Mouse (Mus musculus) olfactory bulb, adult 2 months (tissue): Measurements from ENCODE around the gene Ap2s1. TPM values are rescaled to one million over a fixed set of nuclear protein-coding genes. Genes with fewer than 3 reads are reported as not detected.
"Not testable (repeated sequence)": the region's sequence is repeated elsewhere in the genome, so short reads cannot be mapped to it uniquely, and the experiment has no call there.

Source experiments
- H3K27ac ChIP-seq: fragments of 200-500 bp; 2 replicates; pipeline ENCODE4 v1.5.1; 2012; ENCODE audit warnings: low read depth, low read length; ENCODE audit not compliant: insufficient read depth
- H3K4me1 ChIP-seq: fragments of 200-500 bp; 2 replicates; pipeline ENCODE4 v1.6.1; 2012; ENCODE audit warnings: low read length; ENCODE audit not compliant: control insufficient read depth, insufficient read depth
- H3K4me3 ChIP-seq: fragments of 200-500 bp; 2 replicates; pipeline ENCODE4 v1.5.1; 2012; ENCODE audit warnings: mild to moderate bottlenecking, low read depth, low read length, moderate library complexity; ENCODE audit not compliant: insufficient read depth
- CTCF ChIP-seq: fragments of 200-500 bp; IDR thresholded peaks from 2 replicates; pipeline ENCODE4 v1.5.1; 2012; ENCODE audit warnings: low read depth, mild to moderate bottlenecking, low read length, moderate library complexity; ENCODE audit not compliant: insufficient read depth
- POLR2A ChIP-seq: fragments of 200-500 bp; IDR thresholded peaks from 2 replicates; pipeline ENCODE4 v1.6.1; 2012; ENCODE audit warnings: mild to moderate bottlenecking, low read depth, low read length, moderate library complexity; ENCODE audit not compliant: insufficient read depth
- WGBS: fragments of 180-500 bp; shearing (Covaris S2); methylation state at CpG from one replicate; pipeline ENCODE4 v1.1.7; 2018; 5-methylcytosine and 5-hydroxymethylcytosine counted together
- polyA plus RNA-seq: library from polyadenylated mRNA; stranded (reverse); fragments of >200 nt; gene quantifications from 2 replicates; pipeline ENCODE4 v1.2.4, GENCODE M21; 2012; ENCODE audit warnings: low replicate concordance; ENCODE audit not compliant: missing spikeins, insufficient read depth, insufficient read length

Gene Ap2s1
- polyA plus RNA-seq, 1 experiment: not detected

DNA sequence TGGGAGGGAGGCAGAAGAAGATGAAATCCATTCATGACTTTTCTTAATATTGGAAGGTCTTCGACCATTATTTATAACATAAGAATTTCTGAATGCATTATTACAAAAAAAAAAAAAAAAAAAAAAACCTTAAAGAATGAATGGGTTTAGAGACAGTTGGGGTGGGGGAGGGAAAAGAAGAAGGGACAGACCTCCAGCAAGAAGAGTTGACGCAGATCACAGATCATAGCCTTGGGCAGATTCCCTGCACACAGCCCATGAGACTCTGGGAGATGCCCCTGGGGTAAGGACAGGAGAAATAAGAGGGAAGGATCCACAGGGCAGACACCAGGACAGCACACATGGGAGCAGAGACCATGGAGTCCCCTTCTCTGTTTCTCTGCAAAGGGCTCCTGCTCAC, 16.6 kb upstream of the Ap2s1 start, which contains the start of gene Ceacam9:
Gene Ceacam9, plus strand, starts transcription at position 301 of the 400 bp plus-strand sequence.
- 0 out of 2 replicates have a peak, but pooled peaks cover 2% of the 10 kb centered on the region for H3K4me1 ChIP-seq
- no peak within 1 kb of the TSS for H3K27ac ChIP-seq
- 86% methylated on average over 2 of the region's 2 CpGs for WGBS
- no peak within 1 kb of the TSS for H3K4me3 ChIP-seq
- TF ChIP-seq CTCF: no peak
- no peak for TF ChIP-seq POLR2A

GRCm38 (mm10) chr7:16722490-16722889, 15.7 kb upstream of the Ap2s1 start:
- H3K4me3 ChIP-seq, H3K4me1 ChIP-seq, H3K27ac ChIP-seq: not testable (repeated sequence)
- WGBS: 65% methylated on average over 3 of the region's 3 CpGs

DNA sequence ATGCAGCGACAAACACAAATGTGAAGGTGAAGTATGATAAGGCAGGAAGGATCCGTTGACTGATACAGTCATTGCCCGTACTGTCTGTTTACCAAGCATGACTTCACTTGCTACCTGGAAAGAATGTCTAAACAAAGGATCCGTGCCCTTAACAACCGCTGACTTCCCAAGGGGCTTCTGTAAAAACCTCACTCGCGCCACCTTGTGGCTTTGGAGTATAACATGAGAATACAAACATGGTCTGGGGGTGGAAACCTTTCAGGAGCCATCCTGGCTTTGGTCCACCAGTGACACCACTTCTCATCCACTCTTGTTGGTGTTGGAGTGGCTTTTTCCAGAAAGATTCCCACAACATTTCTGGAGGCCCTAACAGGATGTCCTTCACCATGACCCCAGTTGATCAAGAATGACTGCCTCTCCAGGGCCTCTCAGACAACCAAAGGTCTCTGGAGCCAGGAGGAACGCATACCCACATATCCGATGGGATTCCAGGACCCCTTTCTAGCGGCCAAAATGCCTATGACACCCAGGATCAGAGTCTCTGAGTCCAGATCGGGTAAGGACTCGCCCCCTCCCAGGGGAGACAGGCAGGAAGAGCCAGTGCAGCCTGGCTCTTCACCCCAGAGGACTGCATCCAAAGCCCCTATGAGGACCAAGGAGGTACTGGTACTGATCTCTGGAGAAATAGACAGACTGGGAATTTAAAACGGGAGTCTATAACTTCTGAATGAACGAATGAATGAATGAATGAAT, 9.4 kb upstream of the Ap2s1 start:
- peak; percentile 21; the same call in 1 of the 2 replicates for TF ChIP-seq CTCF
- no peak for TF ChIP-seq POLR2A
- Histone ChIP-seq H3K27ac (no peak overlapping the region), H3K4me3 (no peak overlapping the region), H3K4me1 (no peaks in the 10 kb centered on the region)
- WGBS: 23% methylated on average over 14 of the region's 14 CpGs

DNA sequence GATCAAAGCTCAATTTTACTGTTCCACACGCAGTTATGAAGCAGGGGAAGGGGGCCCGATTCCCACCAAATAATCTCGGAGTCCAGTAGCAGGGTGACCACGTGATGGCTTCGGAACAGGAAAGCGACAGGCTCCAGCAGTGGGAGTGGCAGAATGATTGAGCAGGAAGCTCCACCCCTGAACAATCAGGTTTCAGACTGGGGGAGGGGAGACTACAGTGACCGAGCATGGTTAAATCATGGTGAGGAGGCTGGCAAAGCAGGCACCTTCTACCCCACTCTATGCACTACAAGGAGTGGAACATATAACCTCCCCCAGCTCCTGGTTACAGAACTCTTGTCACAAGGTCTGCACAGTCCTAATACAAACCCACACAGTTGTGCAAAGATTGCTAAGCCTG, 8.6 kb upstream of the Ap2s1 start:
- 11% methylated on average over 7 of the region's 7 CpGs for WGBS

DNA sequence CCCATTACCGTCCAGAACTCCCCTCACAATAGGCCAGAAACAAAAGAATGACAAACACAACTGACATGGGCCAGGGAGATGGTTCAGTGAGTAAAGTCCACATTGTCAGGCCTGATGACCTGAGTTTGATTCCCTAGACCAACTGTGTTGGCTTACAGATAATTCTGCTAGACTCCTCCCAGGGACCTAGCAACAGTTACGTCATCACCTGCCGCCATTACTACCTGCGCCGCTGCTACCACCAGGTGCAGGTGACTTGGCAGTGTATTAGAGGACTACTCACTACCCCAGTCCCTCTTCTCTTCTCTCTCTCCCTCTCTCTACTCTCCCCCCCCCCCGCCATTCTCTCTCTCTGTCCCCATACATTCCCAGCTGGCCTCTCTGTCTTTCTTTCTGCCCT, 7.4 kb upstream of the Ap2s1 start:
- WGBS: 92% methylated on average over 6 of the region's 6 CpGs
- Histone ChIP-seq H3K27ac (no peak overlapping the region), H3K4me1 (no peaks in the 10 kb centered on the region), H3K4me3 (no peak overlapping the region)
- TF ChIP-seq CTCF (no peak), POLR2A (no peak)

More for the DNA sequence above, 8.6 kb upstream of the Ap2s1 start:
- H3K4me1 ChIP-seq, H3K27ac ChIP-seq, H3K4me3 ChIP-seq: not testable (repeated sequence)

DNA sequence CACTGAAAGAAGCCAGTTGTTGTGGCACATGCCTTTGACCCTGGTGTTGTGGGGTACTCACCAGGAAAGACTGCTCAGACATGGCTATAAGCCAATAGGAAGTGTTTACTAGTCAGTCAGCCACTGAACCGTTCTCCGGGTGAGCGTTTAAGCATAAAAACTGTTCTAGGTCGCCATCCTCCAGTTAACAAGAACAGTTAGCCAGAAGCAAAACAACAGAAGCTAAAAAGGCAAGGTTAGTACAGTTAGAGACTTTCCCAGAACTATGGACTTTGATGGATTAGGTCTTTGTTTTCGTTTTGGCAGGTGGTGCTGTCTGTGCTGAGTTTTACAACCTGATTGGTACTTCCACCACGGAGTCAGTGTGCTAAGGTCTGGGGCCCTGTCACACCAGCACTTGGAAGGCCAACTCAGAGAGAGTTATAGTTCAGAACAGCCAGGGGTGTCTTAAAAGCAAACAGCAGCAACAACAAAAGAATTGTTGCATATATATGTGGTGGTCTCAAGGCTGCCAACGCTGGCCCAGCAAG, 6.3 kb upstream of the Ap2s1 start:
- no peak for TF ChIP-seq CTCF
- no peak for TF ChIP-seq POLR2A
- no peak overlapping the region for H3K4me3 ChIP-seq
- no peaks in the 10 kb centered on the region for H3K4me1 ChIP-seq
- 48% methylated on average over 7 of the region's 7 CpGs for WGBS
- no peak overlapping the region for H3K27ac ChIP-seq

DNA sequence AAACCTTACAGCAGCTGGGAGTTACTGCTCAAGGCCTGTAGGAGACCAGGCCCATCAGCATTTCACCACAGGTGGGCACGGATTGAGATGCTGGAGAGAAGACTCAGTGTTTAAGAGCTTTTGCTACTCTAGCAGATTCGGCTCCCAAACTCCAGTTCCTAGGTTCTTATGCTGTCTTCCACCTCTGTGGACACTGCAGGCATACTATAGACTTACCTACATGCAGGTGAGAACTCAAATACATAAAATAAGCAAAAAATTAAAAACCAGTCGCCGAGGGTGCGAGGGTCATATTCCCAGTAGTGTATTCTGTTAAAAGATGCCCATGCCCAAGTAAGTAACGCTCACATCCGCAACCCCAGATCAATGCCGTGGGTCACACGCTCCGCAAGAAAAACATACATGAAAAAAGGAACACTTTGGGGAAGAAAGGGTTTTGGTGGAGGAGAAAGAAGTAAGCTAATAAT, 571 bp upstream of the Ap2s1 start:
- Histone ChIP-seq H3K4me3 (peak overlapping the region; percentile 27; the same call in 1 of the 2 replicates), H3K4me1 (peaks cover 8% of the 10 kb centered on the region), H3K27ac (no peak overlapping the region)
- TF ChIP-seq POLR2A (no peak), CTCF (no peak)
- WGBS: 42% methylated on average over 10 of the region's 10 CpGs

DNA sequence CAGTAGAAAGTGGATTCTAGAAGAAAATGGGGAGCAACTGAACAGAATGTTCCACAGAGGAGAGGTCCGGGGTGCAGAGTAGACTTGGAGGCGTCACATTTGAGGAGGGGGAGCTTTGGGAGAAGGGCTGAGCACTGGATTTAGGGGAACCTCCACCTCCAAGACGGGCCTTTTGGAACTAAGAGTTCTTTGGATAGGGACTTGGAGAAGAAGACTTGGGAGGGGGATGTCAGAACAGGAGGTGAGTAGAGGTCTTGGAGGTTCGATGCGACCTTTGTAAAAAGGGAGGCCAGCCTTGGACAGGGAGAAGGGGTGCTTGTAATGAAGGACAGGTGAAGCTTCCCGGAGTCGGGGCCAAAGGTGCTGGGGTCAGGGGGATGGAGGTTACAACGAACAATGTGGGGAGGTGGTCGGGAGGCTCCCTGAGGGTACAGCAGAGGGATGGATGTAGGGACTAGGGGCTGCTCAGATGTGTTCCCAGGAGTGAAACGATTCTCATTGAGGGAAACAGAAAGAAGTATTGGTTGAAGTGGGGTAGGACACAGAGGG, 920 bp downstream of the Ap2s1 start:
- H3K4me1 ChIP-seq: peaks cover 8% of the 10 kb centered on the region
- H3K4me3 ChIP-seq: peak overlapping the region; percentile 94
- no peak overlapping the region for H3K27ac ChIP-seq
- WGBS: 48% methylated on average over 10 of the region's 10 CpGs
- TF ChIP-seq POLR2A (no peak), CTCF (no peak)

GRCm38 (mm10) chr7:16745373-16745772, 7.2 kb downstream of the Ap2s1 start:
- Histone ChIP-seq H3K4me3 (no peak overlapping the region), H3K27ac (no peak overlapping the region)
- 91% methylated on average over 4 of the region's 4 CpGs for WGBS

DNA sequence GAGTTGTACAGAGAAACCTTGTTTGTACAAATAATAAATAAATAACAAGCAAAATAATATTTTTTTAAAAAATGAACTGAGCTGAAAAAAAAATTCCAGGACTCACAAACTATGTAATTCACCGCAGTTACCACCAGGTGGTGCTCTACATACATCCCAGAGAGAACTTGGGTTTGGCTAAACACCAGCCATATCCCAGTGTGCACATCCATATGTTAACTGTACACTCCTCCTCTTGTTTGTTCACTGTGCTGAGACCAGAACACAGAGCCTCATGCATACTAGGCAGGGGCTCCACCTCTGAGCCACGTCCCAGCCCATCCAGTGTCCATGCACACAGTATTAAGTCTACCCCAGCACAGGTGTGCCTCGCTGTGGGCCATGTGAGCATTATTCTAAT, 7.9 kb downstream of the Ap2s1 start:
- Histone ChIP-seq H3K4me1 (no peaks in the 10 kb centered on the region), H3K4me3 (no peak overlapping the region), H3K27ac (no peak overlapping the region)
- TF ChIP-seq CTCF (no peak), POLR2A (no peak)
- WGBS: 62% methylated on average over 3 of the region's 3 CpGs

More at GRCm38 (mm10) chr7:16745373-16745772, 7.2 kb downstream of the Ap2s1 start:
- no peak for TF ChIP-seq POLR2A
- no peak for TF ChIP-seq CTCF
- no peaks in the 10 kb centered on the region for H3K4me1 ChIP-seq
